ENCODE assay signal across 13 mouse cellular contexts in genomic region chr5:92872182-92872581, GRCm38 (mm10).
DNase-seq lines count a peak whose midpoint lies in the region; TF ChIP-seq lines count a peak whose summit lies in the region.
"Had no signal": no experiment of that assay in that cellular context is flagged by ENCODE, and none has a peak within 500 bp of the region (broad histone marks: within the 10 kb centered on the region; RNA-seq: fewer than 3 reads in every experiment).

No protein-coding gene starts in this region.

- intact Hi-C loops in left cerebral cortex, adult 2 months (cut with DNase I) = loop anchor here (2.0 kb wide), 1 partner anchor 141 kb away; no protein-coding TSS in a partner anchor

- no peaks in the 10 kb centered on the region for H3K4me1 ChIP-seq in cerebellum, adult 2 months (ENCODE audit: control insufficient read depth, insufficient read depth, low read length)
- H3K4me1 ChIP-seq in forebrain, embryonic 10.5 days = no peaks in the 10 kb centered on the region
- H3K4me1 ChIP-seq: limb, embryonic 13.5 days; lung, embryonic 15.5 days had no signal

- H3K36me3 ChIP-seq in forebrain, embryonic 10.5 days (replicated peaks) = peaks cover 5% of the 10 kb centered on the region; the same call in 1 of the 2 replicates
- H3K36me3 ChIP-seq: heart, embryonic 15.5 days; limb, embryonic 13.5 days; lung, embryonic 15.5 days had no signal

- no peak for TF ChIP-seq POLR2A in cerebellum, adult 2 months (IDR thresholded peaks at IDR 0.05; ENCODE audit: borderline replicate concordance, insufficient read depth, low read length)

- DNase-seq in cerebellum, adult 2 months = peak in 1 of 2 experiments; percentile 12
- DNase-seq in cerebellum, adult 9-11 months = no peak
- peak; percentile 43 for DNase-seq in heart, postnatal 4 days
- DNase-seq in heart, adult 9 months (ENCODE audit: low spot score in 2 of 2) = no peak
- DNase-seq in left cerebral cortex, adult 2 months (ENCODE audit: extremely low spot score in 1 of 2, low spot score in 2 of 2) = no peak
- no peak for DNase-seq in left cerebral cortex, adult 8-10 months (ENCODE audit: low spot score in 2 of 2)
- peak; percentile 49 for DNase-seq in lung, postnatal 10 days
- no peak for DNase-seq in forebrain, embryonic 10.5 days (ENCODE audit: extremely low spot score, low spot score)
- DNase-seq: adrenal gland, adult 8-10 months; gastrocnemius, postnatal 14 days had no signal

- H3K9me3 ChIP-seq in forebrain, embryonic 10.5 days = no peaks in the 10 kb centered on the region
- H3K9me3 ChIP-seq: heart, embryonic 15.5 days; limb, embryonic 13.5 days; lung, embryonic 15.5 days had no signal

- TF ChIP-seq CTCF in cerebellum, adult 2 months (IDR thresholded peaks at IDR 0.05; ENCODE audit: borderline replicate concordance, insufficient read depth, low read depth, low read length) = peak; percentile 21; the same call in 1 of the 2 replicates
- peak; percentile 31 for TF ChIP-seq CTCF in left cerebral cortex, adult 2 months (IDR thresholded peaks at IDR 0.05)

- H3K4me3 ChIP-seq in cerebellum, adult 2 months (replicated peaks; ENCODE audit: insufficient read depth, low read depth, low read length) = no peak overlapping the region
- no peak overlapping the region for H3K4me3 ChIP-seq in left cerebral cortex, adult 2 months
- no peak overlapping the region for H3K4me3 ChIP-seq in forebrain, embryonic 10.5 days
- H3K4me3 ChIP-seq: heart, embryonic 15.5 days; limb, embryonic 13.5 days; lung, embryonic 15.5 days had no signal

- no peaks in the 10 kb centered on the region for H3K27me3 ChIP-seq in cerebellum, adult 2 months (ENCODE audit: control insufficient read depth, insufficient read depth, low read length)
- H3K27me3 ChIP-seq in forebrain, embryonic 10.5 days (ENCODE audit: poor library complexity, severe bottlenecking) = no peaks in the 10 kb centered on the region
- H3K27me3 ChIP-seq: heart, embryonic 15.5 days; limb, embryonic 13.5 days; lung, embryonic 15.5 days had no signal

- H3K27ac ChIP-seq in cerebellum, adult 2 months (ENCODE audit: insufficient read depth, low read length) = no peak overlapping the region
- no peak overlapping the region for H3K27ac ChIP-seq in left cerebral cortex, adult 2 months
- no peak overlapping the region for H3K27ac ChIP-seq in forebrain, embryonic 10.5 days
- H3K27ac ChIP-seq: heart, embryonic 15.5 days; limb, embryonic 13.5 days; lung, embryonic 15.5 days had no signal

- 51% methylated on average over 4 of the region's 4 CpGs for WGBS in cerebellum, adult 2 months
- 80% methylated on average over 4 of the region's 4 CpGs for WGBS in forebrain, embryonic 10.5 days

Comparison
In these comparisons a context has a peak if more than half of its experiments do, and no peak if none do; other contexts are left out.
1. DNase-seq: peak in heart, postnatal 4 days (single experiment) and lung, postnatal 10 days (single experiment); none in cerebellum, adult 9-11 months (single experiment), heart, adult 9 months (0 of 2), left cerebral cortex, adult 2 months (0 of 2), left cerebral cortex, adult 8-10 months (0 of 2) and forebrain, embryonic 10.5 days (single experiment).